In genomic region chr19:7183419-7183818, GRCm38 (mm10) we compare ENCODE assay signal across 25 mouse cellular contexts. TPM values are rescaled to one million over a fixed set of nuclear protein-coding genes. Genes with fewer than 3 reads are reported as not detected.
A peak's percentile ranks its signal among the peaks of the same experiment; 100 is the strongest.
DNase-seq lines count a peak whose midpoint lies in the region; ATAC-seq and TF ChIP-seq lines count a peak whose summit lies in the region.
"Had no signal": no experiment of that assay in that cellular context is flagged by ENCODE, and none has a peak within 500 bp of the region (broad histone marks: within the 10 kb centered on the region; RNA-seq: fewer than 3 reads in every experiment).

No protein-coding gene starts in this region.

- H3K4me1 ChIP-seq in forebrain, embryonic 12.5 days = peaks cover 70% of the 10 kb centered on the region
- peaks cover 5% of the 10 kb centered on the region for H3K4me1 ChIP-seq in forebrain, postnatal 0 days (ENCODE audit: insufficient read depth)
- H3K4me1 ChIP-seq in neural tube, embryonic 14.5 days (ENCODE audit: control insufficient read depth, insufficient read depth, low read length) = peaks cover 31% of the 10 kb centered on the region
- peaks cover 64% of the 10 kb centered on the region for H3K4me1 ChIP-seq in limb, embryonic 12.5 days (replicated peaks)

- no peaks in the 10 kb centered on the region for H3K9me3 ChIP-seq in forebrain, embryonic 12.5 days
- H3K9me3 ChIP-seq in forebrain, postnatal 0 days (ENCODE audit: low read length) = no peaks in the 10 kb centered on the region
- H3K9me3 ChIP-seq in neural tube, embryonic 14.5 days (ENCODE audit: control insufficient read depth, low read length) = no peaks in the 10 kb centered on the region
- H3K9me3 ChIP-seq in limb, embryonic 12.5 days = no peaks in the 10 kb centered on the region
- H3K9me3 ChIP-seq: heart, embryonic 12.5 days; liver, embryonic 15.5 days; neural tube, embryonic 15.5 days had no signal

- H3K27ac ChIP-seq in forebrain, embryonic 12.5 days = 0 out of 2 replicates have a peak overlapping the region, but pooled peaks have one; percentile 27
- no peak overlapping the region for H3K27ac ChIP-seq in forebrain, postnatal 0 days (ENCODE audit: low read depth, low read length)
- H3K27ac ChIP-seq in neural tube, embryonic 14.5 days (ENCODE audit: low read depth, low read length) = no peak overlapping the region
- H3K27ac ChIP-seq in limb, embryonic 12.5 days = 0 out of 2 replicates have a peak overlapping the region, but pooled peaks have one; percentile 17
- H3K27ac ChIP-seq: heart, adult 2 months; liver, embryonic 15.5 days; neural tube, embryonic 15.5 days had no signal

- H3K4me2 ChIP-seq in forebrain, embryonic 12.5 days = no peak overlapping the region
- no peak overlapping the region for H3K4me2 ChIP-seq in forebrain, postnatal 0 days (ENCODE audit: low read depth)
- H3K4me2 ChIP-seq in neural tube, embryonic 14.5 days (ENCODE audit: low read depth, low read length) = no peak overlapping the region
- H3K4me2 ChIP-seq in limb, embryonic 12.5 days = no peak overlapping the region
- H3K4me2 ChIP-seq: heart, embryonic 12.5 days; liver, embryonic 15.5 days; lung, embryonic 14.5 days; neural tube, embryonic 15.5 days had no signal

- no peak for ATAC-seq in forebrain, embryonic 12.5 days (ENCODE audit: low FRiP score)
- ATAC-seq in forebrain, postnatal 0 days = no peak
- no peak for ATAC-seq in neural tube, embryonic 14.5 days (ENCODE audit: low read depth)
- ATAC-seq in limb, embryonic 12.5 days (ENCODE audit: insufficient number of reproducible peaks, insufficient read depth, low FRiP score, low TSS enrichment, low read depth) = no peak
- ATAC-seq: hindbrain, embryonic 16.5 days; Patski had no signal

- WGBS in forebrain, embryonic 12.5 days = 30% methylated on average over 11 of the region's 11 CpGs
- WGBS in forebrain, postnatal 0 days = 21% methylated on average over 11 of the region's 11 CpGs
- 41% methylated on average over 11 of the region's 11 CpGs for WGBS in neural tube, embryonic 14.5 days
- 28% methylated on average over 11 of the region's 11 CpGs for WGBS in limb, embryonic 12.5 days

- TF ChIP-seq CTCF in forebrain, postnatal 0 days (IDR thresholded peaks at IDR 0.05; ENCODE audit: low read depth) = no peak

- H3K9ac ChIP-seq in forebrain, embryonic 12.5 days = no peak overlapping the region
- no peak overlapping the region for H3K9ac ChIP-seq in forebrain, postnatal 0 days
- H3K9ac ChIP-seq in neural tube, embryonic 14.5 days (replicated peaks; ENCODE audit: low read depth, low read length) = peak overlapping the region; percentile 25; the same call in 1 of the 2 replicates
- H3K9ac ChIP-seq in limb, embryonic 12.5 days (replicated peaks) = no peak overlapping the region
- H3K9ac ChIP-seq: heart, embryonic 12.5 days; liver, embryonic 15.5 days; lung, embryonic 14.5 days; neural tube, embryonic 15.5 days had no signal

- no peak for DNase-seq in forebrain, postnatal 0 days
- DNase-seq in kidney, adult 9 months = peak; percentile 49
- DNase-seq in kidney, postnatal 4 days = no peak
- DNase-seq in neural tube, embryonic 10.5 days (ENCODE audit: extremely low spot score, low spot score) = no peak
- DNase-seq in gastrocnemius, postnatal 4 days (ENCODE audit: low spot score in 2 of 2) = no peak
- DNase-seq: adrenal gland, postnatal 10 days; cerebellum, adult 11 months; cerebellum, adult 9-10 months; cerebellum, postnatal 36 days; gastrocnemius, postnatal 36 days; heart, adult 2 months; layer of hippocampus, postnatal 36 days; lung, embryonic 14.5 days; lung, postnatal 14 days; right cerebral cortex, adult 18-20 months; spleen, adult 18-20 months; thymus, postnatal 25 days had no signal

- no peak overlapping the region for H3K4me3 ChIP-seq in forebrain, embryonic 12.5 days (replicated peaks)
- H3K4me3 ChIP-seq in forebrain, postnatal 0 days (ENCODE audit: low read depth, low read length) = no peak overlapping the region
- no peak overlapping the region for H3K4me3 ChIP-seq in neural tube, embryonic 14.5 days (ENCODE audit: low read depth, low read length)
- no peak overlapping the region for H3K4me3 ChIP-seq in limb, embryonic 12.5 days (replicated peaks)
- H3K4me3 ChIP-seq: heart, adult 2 months; heart, embryonic 12.5 days; liver, embryonic 15.5 days; neural tube, embryonic 15.5 days had no signal

- H3K36me3 ChIP-seq in forebrain, embryonic 12.5 days (replicated peaks) = no peaks in the 10 kb centered on the region
- H3K36me3 ChIP-seq in forebrain, postnatal 0 days (ENCODE audit: insufficient read depth) = no peaks in the 10 kb centered on the region
- no peaks in the 10 kb centered on the region for H3K36me3 ChIP-seq in neural tube, embryonic 14.5 days (ENCODE audit: control insufficient read depth, insufficient read depth, low read length)
- H3K36me3 ChIP-seq in limb, embryonic 12.5 days = no peaks in the 10 kb centered on the region
- H3K36me3 ChIP-seq: heart, embryonic 12.5 days; liver, embryonic 15.5 days; neural tube, embryonic 15.5 days had no signal

- peaks cover 69% of the 10 kb centered on the region for H3K27me3 ChIP-seq in forebrain, embryonic 12.5 days
- no peaks in the 10 kb centered on the region for H3K27me3 ChIP-seq in forebrain, postnatal 0 days (ENCODE audit: insufficient read depth, low read length)
- no peaks in the 10 kb centered on the region for H3K27me3 ChIP-seq in neural tube, embryonic 14.5 days (ENCODE audit: control insufficient read depth, insufficient read depth, low read length)
- peaks cover 92% of the 10 kb centered on the region for H3K27me3 ChIP-seq in limb, embryonic 12.5 days
- H3K27me3 ChIP-seq: Patski had no signal

RNA-seq across cellular contexts. Expression of gene Otub1, which starts 22.7 kb away (rescaled TPM):
- 220 and 238 TPM in 2 replicates for polyA plus RNA-seq in forebrain, embryonic 12.5 days (2016; fragmentation: Nextera tagmentation; extraction: Ambion mirVana)
- total RNA-seq in forebrain, postnatal 0 days (2014; rRNA removed) = 248 and 252 TPM in 2 replicates
- polyA plus RNA-seq in forebrain, postnatal 0 days (2015; fragmentation: Nextera tagmentation; extraction: Ambion mirVana) = 286 and 290 TPM in 2 replicates
- 240 and 255 TPM in 2 replicates for polyA plus RNA-seq in neural tube, embryonic 14.5 days (2014; fragmentation: Nextera tagmentation; extraction: Ambion mirVana)
- 222 and 233 TPM in 2 replicates for polyA plus RNA-seq in limb, embryonic 12.5 days (2016; fragmentation: Nextera tagmentation; extraction: Ambion mirVana)
- 10 to 100 TPM; 73.9 to 79.3 TPM for total RNA-seq in gastrocnemius, postnatal 4 days (2021)

RNA-seq across cellular contexts. Expression of gene Cox8a, which starts 34.0 kb away (rescaled TPM):
- 781 and 789 TPM in 2 replicates for polyA plus RNA-seq in forebrain, embryonic 12.5 days (2016; fragmentation: Nextera tagmentation; extraction: Ambion mirVana)
- total RNA-seq in forebrain, postnatal 0 days (2014; rRNA removed) = 735 and 828 TPM in 2 replicates
- 1,247 and 1,523 TPM in 2 replicates for polyA plus RNA-seq in forebrain, postnatal 0 days (2015; fragmentation: Nextera tagmentation; extraction: Ambion mirVana)
- 1,130 and 1,330 TPM in 2 replicates for polyA plus RNA-seq in neural tube, embryonic 14.5 days (2014; fragmentation: Nextera tagmentation; extraction: Ambion mirVana)
- polyA plus RNA-seq in limb, embryonic 12.5 days (2016; fragmentation: Nextera tagmentation; extraction: Ambion mirVana) = 870 and 903 TPM in 2 replicates
- total RNA-seq in gastrocnemius, postnatal 4 days (2021) = 100 to 1,000 TPM; 437 to 448 TPM

RNA-seq across cellular contexts. Expression of gene Naa40, which starts 57.6 kb away (rescaled TPM):
- polyA plus RNA-seq in forebrain, embryonic 12.5 days (2016; fragmentation: Nextera tagmentation; extraction: Ambion mirVana) = 90.0 and 92.2 TPM in 2 replicates
- 48.5 and 57.7 TPM in 2 replicates for total RNA-seq in forebrain, postnatal 0 days (2014; rRNA removed)
- polyA plus RNA-seq in forebrain, postnatal 0 days (2015; fragmentation: Nextera tagmentation; extraction: Ambion mirVana) = 34.7 and 44.0 TPM in 2 replicates
- 68.7 and 71.3 TPM in 2 replicates for polyA plus RNA-seq in neural tube, embryonic 14.5 days (2014; fragmentation: Nextera tagmentation; extraction: Ambion mirVana)
- polyA plus RNA-seq in limb, embryonic 12.5 days (2016; fragmentation: Nextera tagmentation; extraction: Ambion mirVana) = 69.7 and 73.1 TPM in 2 replicates
- 10 to 100 TPM; 20.1 to 22.4 TPM for total RNA-seq in gastrocnemius, postnatal 4 days (2021)

Comparison
In these comparisons a context has a peak if more than half of its experiments do, and no peak if none do; other contexts are left out.
1. H3K27ac ChIP-seq: peak in forebrain, embryonic 12.5 days (single experiment) and limb, embryonic 12.5 days (single experiment); none in forebrain, postnatal 0 days (single experiment) and neural tube, embryonic 14.5 days (single experiment).